Mouse (Mus musculus): Measurements from ENCODE around the gene Kbtbd6. TPM values are rescaled to one million over a fixed set of nuclear protein-coding genes. Genes with fewer than 3 reads are reported as not detected.
"Not testable (repeated sequence)": the region's sequence is repeated elsewhere in the genome, so short reads cannot be mapped to it uniquely, and the experiment has no call there.

Kbtbd6 gene
- polyA plus RNA-seq, 1 experiment from 2014 or later: 1.5 TPM

DNA sequence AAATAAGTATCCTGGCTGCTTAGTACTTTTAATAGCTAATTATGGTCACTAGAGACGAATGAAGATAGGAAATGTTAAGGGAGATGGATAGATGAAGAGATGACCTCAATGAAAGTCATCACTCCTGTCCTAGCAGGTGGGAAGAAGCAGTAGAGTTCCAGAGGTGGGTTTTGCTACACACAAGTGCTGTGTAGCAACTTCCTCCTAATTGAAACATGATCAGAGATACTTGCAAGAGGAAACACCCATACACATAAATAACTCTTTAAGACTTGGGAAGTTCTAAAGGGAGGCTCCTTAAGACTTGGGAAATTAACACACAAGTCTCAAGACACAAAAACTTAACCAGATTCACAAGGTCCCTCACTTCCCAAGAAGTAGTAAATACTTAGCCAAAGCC is 17.6 kb upstream of the Kbtbd6 start:
- 85% methylated on average over 1 of the region's 1 CpGs for WGBS
- no peak overlapping the region for H3K4me2 ChIP-seq (ENCODE audit: low read length)
- no peak overlapping the region for H3K9ac ChIP-seq (ENCODE audit: low read depth, low read length)
- no peak overlapping the region for H3K4me3 ChIP-seq (ENCODE audit: low read depth, low read length)
- no peaks in the 10 kb centered on the region for H3K27me3 ChIP-seq (ENCODE audit: control insufficient read depth, insufficient read depth, low read depth, low read length)
- H3K9me3 ChIP-seq (replicated peaks; ENCODE audit: control insufficient read depth, low read length, poor library complexity, severe bottlenecking): no peaks in the 10 kb centered on the region
- H3K27ac ChIP-seq (ENCODE audit: low read length): no peak overlapping the region
- no peak for ATAC-seq
- no peaks in the 10 kb centered on the region; the same call in none of the 2 replicates for H3K36me3 ChIP-seq (ENCODE audit: control insufficient read depth, insufficient read depth, low read length)
- no peaks in the 10 kb centered on the region for H3K4me1 ChIP-seq (ENCODE audit: control insufficient read depth, insufficient read depth, low read length)

DNA sequence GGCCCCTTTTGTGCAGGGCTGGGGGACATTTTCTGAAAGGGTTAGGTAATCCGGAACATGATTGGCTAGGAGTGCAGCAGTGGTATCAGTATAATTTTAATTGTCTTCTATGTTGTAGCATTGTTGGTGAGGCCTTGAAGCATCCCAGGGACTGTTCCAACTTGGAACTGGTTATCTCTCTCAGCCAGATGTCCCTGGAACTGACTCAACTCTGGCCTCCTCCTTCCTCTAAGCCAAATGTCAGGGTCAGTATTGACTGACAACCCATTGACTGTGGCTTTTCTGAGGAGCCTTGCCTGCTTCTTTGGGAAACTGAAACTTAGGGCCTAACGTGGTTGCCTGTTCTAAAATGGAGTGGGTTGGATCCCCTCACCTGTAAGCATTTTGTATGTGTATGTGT is 11.0 kb upstream of the Kbtbd6 start:
- Histone ChIP-seq H3K27ac (ENCODE audit: low read length) (no peak overlapping the region), H3K27me3 (ENCODE audit: control insufficient read depth, insufficient read depth, low read depth, low read length) (no peaks in the 10 kb centered on the region), H3K4me1 (ENCODE audit: control insufficient read depth, insufficient read depth, low read length) (peaks cover 14% of the 10 kb centered on the region), H3K4me2 (ENCODE audit: low read length) (no peak overlapping the region), H3K4me3 (ENCODE audit: low read depth, low read length) (no peak overlapping the region), H3K9me3 (replicated peaks; ENCODE audit: control insufficient read depth, low read length, poor library complexity, severe bottlenecking) (no peaks in the 10 kb centered on the region; the same call in 1 of the 2 replicates), H3K9ac (ENCODE audit: low read depth, low read length) (no peak overlapping the region), H3K36me3 (ENCODE audit: control insufficient read depth, insufficient read depth, low read length) (no peaks in the 10 kb centered on the region)
- no peak for ATAC-seq
- WGBS: 85% methylated on average over 2 of the region's 2 CpGs

DNA sequence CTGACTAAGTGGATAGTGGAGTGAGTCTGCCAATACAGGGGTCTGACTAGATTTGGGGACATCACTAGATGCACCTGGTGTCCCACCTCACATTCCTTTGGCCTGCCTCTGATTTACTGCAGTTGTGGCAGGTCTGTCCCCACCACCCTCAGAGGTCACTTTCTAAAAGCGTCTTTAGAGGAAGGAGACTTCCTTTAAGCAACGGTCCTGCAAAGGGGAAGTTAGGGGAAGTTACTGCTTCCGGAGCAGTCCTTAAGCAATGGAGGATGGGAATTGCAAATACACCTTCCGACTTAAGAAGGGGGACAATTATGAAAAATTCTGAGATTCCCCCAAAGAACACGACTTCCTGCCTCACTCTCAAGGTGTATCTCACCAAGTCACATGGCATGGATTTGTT is 10.2 kb upstream of the Kbtbd6 start:
- Histone ChIP-seq H3K4me2 (ENCODE audit: low read length) (no peak overlapping the region), H3K36me3 (ENCODE audit: control insufficient read depth, insufficient read depth, low read length) (no peaks in the 10 kb centered on the region), H3K4me1 (ENCODE audit: control insufficient read depth, insufficient read depth, low read length) (peaks cover 17% of the 10 kb centered on the region), H3K27me3 (ENCODE audit: control insufficient read depth, insufficient read depth, low read depth, low read length) (no peaks in the 10 kb centered on the region), H3K27ac (ENCODE audit: low read length) (no peak overlapping the region), H3K4me3 (ENCODE audit: low read depth, low read length) (no peak overlapping the region), H3K9me3 (replicated peaks; ENCODE audit: control insufficient read depth, low read length, poor library complexity, severe bottlenecking) (no peaks in the 10 kb centered on the region; the same call in 1 of the 2 replicates), H3K9ac (ENCODE audit: low read depth, low read length) (no peak overlapping the region)
- ATAC-seq: no peak
- WGBS: 84% methylated on average over 5 of the region's 5 CpGs

GRCm38 (mm10) chr14:79444601-79445000 is 7.0 kb upstream of the Kbtbd6 start:
- H3K9me3 ChIP-seq (replicated peaks; ENCODE audit: control insufficient read depth, low read length, poor library complexity, severe bottlenecking): no peaks in the 10 kb centered on the region; the same call in 1 of the 2 replicates
- H3K36me3 ChIP-seq (ENCODE audit: control insufficient read depth, insufficient read depth, low read length): no peaks in the 10 kb centered on the region
- H3K4me2 ChIP-seq (ENCODE audit: low read length): peak overlapping the region; percentile 58
- peak; percentile 44 for ATAC-seq
- H3K4me3 ChIP-seq (ENCODE audit: low read depth, low read length): peak overlapping the region; percentile 28; the same call in 1 of the 2 replicates
- H3K27ac ChIP-seq (ENCODE audit: low read length): peak overlapping the region; percentile 88
- WGBS: 57% methylated on average over 9 of the region's 9 CpGs
- H3K27me3 ChIP-seq (ENCODE audit: control insufficient read depth, insufficient read depth, low read depth, low read length): no peaks in the 10 kb centered on the region
- no peak overlapping the region for H3K9ac ChIP-seq (ENCODE audit: low read depth, low read length)
- peaks cover 17% of the 10 kb centered on the region for H3K4me1 ChIP-seq (ENCODE audit: control insufficient read depth, insufficient read depth, low read length)

- Histone ChIP-seq H3K36me3 (ENCODE audit: control insufficient read depth, insufficient read depth, low read length) (no peaks in the 10 kb centered on the region), H3K9ac (ENCODE audit: low read depth, low read length) (no peak overlapping the region), H3K27me3 (ENCODE audit: control insufficient read depth, insufficient read depth, low read depth, low read length) (no peaks in the 10 kb centered on the region), H3K4me3 (ENCODE audit: low read depth, low read length) (peak overlapping the region; percentile 28; the same call in 1 of the 2 replicates), H3K27ac (ENCODE audit: low read length) (peak overlapping the region; percentile 88), H3K4me2 (ENCODE audit: low read length) (peak overlapping the region; percentile 58), H3K9me3 (replicated peaks; ENCODE audit: control insufficient read depth, low read length, poor library complexity, severe bottlenecking) (no peaks in the 10 kb centered on the region), H3K4me1 (ENCODE audit: control insufficient read depth, insufficient read depth, low read length) (peaks cover 17% of the 10 kb centered on the region)
- WGBS: 7% methylated on average over 16 of the region's 16 CpGs
- ATAC-seq: peak; percentile 88
Measured at GRCm38 (mm10) chr14:79445055-79445620, 6.5 kb upstream of the Kbtbd6 start.

GRCm38 (mm10) chr14:79452591-79452934 is 928 bp downstream of the Kbtbd6 start:
- H3K36me3 ChIP-seq (ENCODE audit: control insufficient read depth, insufficient read depth, low read length); H3K4me2 ChIP-seq (ENCODE audit: low read length); H3K4me3 ChIP-seq (ENCODE audit: low read depth, low read length); H3K27ac ChIP-seq (ENCODE audit: low read length); H3K9me3 ChIP-seq (replicated peaks; ENCODE audit: control insufficient read depth, low read length, poor library complexity, severe bottlenecking); H3K9ac ChIP-seq (ENCODE audit: low read depth, low read length); H3K27me3 ChIP-seq (ENCODE audit: control insufficient read depth, insufficient read depth, low read depth, low read length); H3K4me1 ChIP-seq (ENCODE audit: control insufficient read depth, insufficient read depth, low read length): not testable (repeated sequence)
- WGBS: 92% methylated on average over 4 of the region's 10 CpGs
- peak; percentile 50; the same call in 1 of the 2 replicates for ATAC-seq

- 94% methylated on average over 1 of the region's 1 CpGs for WGBS
- peaks cover 19% of the 10 kb centered on the region for H3K36me3 ChIP-seq (ENCODE audit: control insufficient read depth, insufficient read depth, low read length)
- no peak overlapping the region for H3K27ac ChIP-seq (ENCODE audit: low read length)
- H3K9me3 ChIP-seq (replicated peaks; ENCODE audit: control insufficient read depth, low read length, poor library complexity, severe bottlenecking): no peaks in the 10 kb centered on the region
- ATAC-seq: no peak
- no peaks in the 10 kb centered on the region for H3K4me1 ChIP-seq (ENCODE audit: control insufficient read depth, insufficient read depth, low read length)
- no peak overlapping the region for H3K4me2 ChIP-seq (ENCODE audit: low read length)
- H3K4me3 ChIP-seq (ENCODE audit: low read depth, low read length): no peak overlapping the region
- H3K9ac ChIP-seq (ENCODE audit: low read depth, low read length): no peak overlapping the region
- no peaks in the 10 kb centered on the region for H3K27me3 ChIP-seq (ENCODE audit: control insufficient read depth, insufficient read depth, low read depth, low read length)
Measured at GRCm38 (mm10) chr14:79460401-79460800, 8.8 kb downstream of the Kbtbd6 start.

GRCm38 (mm10) chr14:79460988-79461387 is 9.4 kb downstream of the Kbtbd6 start:
- H3K4me2 ChIP-seq (ENCODE audit: low read length): no peak overlapping the region
- H3K27ac ChIP-seq (ENCODE audit: low read length): no peak overlapping the region
- no peaks in the 10 kb centered on the region for H3K9me3 ChIP-seq (replicated peaks; ENCODE audit: control insufficient read depth, low read length, poor library complexity, severe bottlenecking)
- H3K4me1 ChIP-seq (ENCODE audit: control insufficient read depth, insufficient read depth, low read length): no peaks in the 10 kb centered on the region
- H3K4me3 ChIP-seq (ENCODE audit: low read depth, low read length): no peak overlapping the region
- no peaks in the 10 kb centered on the region for H3K27me3 ChIP-seq (ENCODE audit: control insufficient read depth, insufficient read depth, low read depth, low read length)
- 93% methylated on average over 4 of the region's 4 CpGs for WGBS
- H3K36me3 ChIP-seq (ENCODE audit: control insufficient read depth, insufficient read depth, low read length): peaks cover 23% of the 10 kb centered on the region
- no peak for ATAC-seq
- H3K9ac ChIP-seq (ENCODE audit: low read depth, low read length): no peak overlapping the region

- 90% methylated on average over 1 of the region's 1 CpGs for WGBS
- no peak overlapping the region for H3K4me2 ChIP-seq (ENCODE audit: low read length)
- no peak for ATAC-seq
- no peaks in the 10 kb centered on the region for H3K4me1 ChIP-seq (ENCODE audit: control insufficient read depth, insufficient read depth, low read length)
- peaks cover 33% of the 10 kb centered on the region for H3K36me3 ChIP-seq (ENCODE audit: control insufficient read depth, insufficient read depth, low read length)
- H3K27me3 ChIP-seq (ENCODE audit: control insufficient read depth, insufficient read depth, low read depth, low read length): no peaks in the 10 kb centered on the region
- no peak overlapping the region for H3K4me3 ChIP-seq (ENCODE audit: low read depth, low read length)
- H3K9ac ChIP-seq (ENCODE audit: low read depth, low read length): no peak overlapping the region
- no peak overlapping the region for H3K27ac ChIP-seq (ENCODE audit: low read length)
- H3K9me3 ChIP-seq (replicated peaks; ENCODE audit: control insufficient read depth, low read length, poor library complexity, severe bottlenecking): no peaks in the 10 kb centered on the region
Measured at GRCm38 (mm10) chr14:79465623-79466022, 14.0 kb downstream of the Kbtbd6 start.
